Mouse (Mus musculus) limb, embryonic 12.5 days (tissue): ENCODE measurements around the gene Gata1. TPM values are rescaled to one million over a fixed set of nuclear protein-coding genes. Genes with fewer than 3 reads are reported as not detected.

Experiments
- ATAC-seq: fragments of 200-750 bp; cut with Nextera tagmentation; 2 replicates; pipeline ENCODE4 v1.8.0; 2017; ENCODE audit warnings: low read depth, moderate TSS enrichment; ENCODE audit not compliant: insufficient number of reproducible peaks, insufficient read depth, low FRiP score, low TSS enrichment
- H3K27ac ChIP-seq: fragments of 300-500 bp; sonication (generic); 2 replicates; pipeline ENCODE4 v1.5.1; 2016; ENCODE audit warnings: mild to moderate bottlenecking, moderate library complexity
- H3K27me3 ChIP-seq: fragments of 300-500 bp; sonication (generic); 2 replicates; pipeline ENCODE4 v1.6.1; 2016; ENCODE audit warnings: mild to moderate bottlenecking, moderate library complexity
- H3K36me3 ChIP-seq: fragments of 300-500 bp; sonication (generic); 2 replicates; pipeline ENCODE4 v1.6.1; 2016; ENCODE audit warnings: mild to moderate bottlenecking, moderate library complexity
- H3K4me1 ChIP-seq: fragments of 300-500 bp; sonication (generic); replicated peaks from 2 replicates; pipeline ENCODE4 v1.6.1; 2016
- H3K4me2 ChIP-seq: fragments of 300-500 bp; sonication (generic); 2 replicates; pipeline ENCODE4 v1.6.1; 2016; ENCODE audit warnings: mild to moderate bottlenecking, moderate library complexity
- H3K4me3 ChIP-seq: fragments of 300-500 bp; sonication (generic); replicated peaks from 2 replicates; pipeline ENCODE4 v1.5.1; 2016; ENCODE audit warnings: mild to moderate bottlenecking
- H3K9ac ChIP-seq: fragments of 300-500 bp; sonication (generic); replicated peaks from 2 replicates; pipeline ENCODE4 v1.6.1; 2016; ENCODE audit warnings: mild to moderate bottlenecking, moderate library complexity
- H3K9me3 ChIP-seq: fragments of 300-500 bp; sonication (generic); 2 replicates; pipeline ENCODE4 v1.6.1; 2016; ENCODE audit warnings: mild to moderate bottlenecking, moderate library complexity
- WGBS: fragments of 180-500 bp; shearing (Covaris S2); methylation state at CpG from one replicate; pipeline ENCODE4 v1.1.7; 2016; 5-methylcytosine and 5-hydroxymethylcytosine counted together
- polyA plus RNA-seq: library from polyadenylated mRNA; unstranded; fragments of >200 nt; fragmentation: Nextera tagmentation; extraction: Ambion mirVana; gene quantifications from 2 replicates; pipeline ENCODE4 v1.2.1, GENCODE M21; 2016

Gata1 gene
- polyA plus RNA-seq, 1 experiment from 2014 or later: 2.3 TPM

DNA sequence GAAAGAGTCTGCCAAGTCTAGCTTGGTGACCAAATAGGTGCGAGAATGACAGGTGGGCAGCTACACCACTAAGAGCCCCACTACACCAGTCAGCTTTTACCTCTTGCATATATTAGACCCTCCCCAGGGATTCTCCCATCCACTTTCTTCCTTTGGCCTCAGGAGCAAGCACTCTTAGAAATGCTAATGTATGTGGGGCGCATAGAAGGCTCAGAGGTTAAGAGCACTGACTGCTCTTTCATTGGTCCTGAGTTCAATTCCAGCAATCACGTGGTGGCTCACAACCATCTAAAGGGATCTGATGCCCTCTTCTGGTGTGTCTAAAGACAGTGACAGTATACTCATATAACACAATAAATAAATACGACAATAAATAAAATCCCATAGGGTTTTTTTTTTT lies 25.1 kb upstream of the Gata1 start:
- no peaks in the 10 kb centered on the region for H3K9me3 ChIP-seq
- 45% methylated on average over 4 of the region's 4 CpGs for WGBS
- ATAC-seq: no peak

DNA sequence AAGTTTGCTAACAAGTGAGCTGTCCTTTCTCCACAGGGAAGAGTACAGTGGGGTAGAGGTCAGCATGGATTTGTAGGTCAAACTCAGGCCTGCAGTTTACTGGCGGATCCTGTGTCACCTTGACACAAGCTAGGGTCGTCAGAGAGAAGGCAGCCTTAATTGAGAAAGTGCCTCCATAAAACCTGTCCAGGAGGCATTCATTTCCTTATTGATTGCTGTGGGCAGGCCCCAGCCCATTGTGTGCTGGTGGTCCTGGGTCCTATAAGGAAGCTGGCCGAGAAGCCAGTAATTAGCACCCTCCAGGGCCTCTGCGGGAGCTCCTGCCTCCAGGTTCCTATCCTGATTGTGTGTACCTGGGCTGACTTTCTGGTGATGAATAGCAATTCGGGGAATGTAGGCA lies 24.1 kb upstream of the Gata1 start:
- Histone ChIP-seq H3K4me3 (no peak overlapping the region), H3K36me3 (no peaks in the 10 kb centered on the region), H3K4me2 (no peak overlapping the region), H3K27ac (no peak overlapping the region), H3K9me3 (no peaks in the 10 kb centered on the region), H3K27me3 (no peaks in the 10 kb centered on the region), H3K4me1 (no peaks in the 10 kb centered on the region), H3K9ac (no peak overlapping the region)
- no peak for ATAC-seq
- 20% methylated on average over 5 of the region's 5 CpGs for WGBS

More for the DNA sequence above, 25.1 kb upstream of the Gata1 start:
- no peak overlapping the region for H3K4me2 ChIP-seq
- no peaks in the 10 kb centered on the region for H3K4me1 ChIP-seq
- no peak overlapping the region for H3K9ac ChIP-seq
- H3K36me3 ChIP-seq: no peaks in the 10 kb centered on the region
- H3K4me3 ChIP-seq: no peak overlapping the region
- H3K27ac ChIP-seq: no peak overlapping the region
- no peaks in the 10 kb centered on the region for H3K27me3 ChIP-seq

- no peaks in the 10 kb centered on the region for H3K4me1 ChIP-seq
- no peak overlapping the region for H3K4me3 ChIP-seq
- no peaks in the 10 kb centered on the region for H3K27me3 ChIP-seq
- 80% methylated on average over 3 of the region's 3 CpGs for WGBS
- no peak overlapping the region for H3K27ac ChIP-seq
- no peaks in the 10 kb centered on the region for H3K9me3 ChIP-seq
- no peak overlapping the region for H3K4me2 ChIP-seq
- H3K9ac ChIP-seq: no peak overlapping the region
- no peaks in the 10 kb centered on the region for H3K36me3 ChIP-seq
- ATAC-seq: no peak
Observed at GRCm38 (mm10) chrX:8000546-8001192, 22.8 kb upstream of the Gata1 start.

DNA sequence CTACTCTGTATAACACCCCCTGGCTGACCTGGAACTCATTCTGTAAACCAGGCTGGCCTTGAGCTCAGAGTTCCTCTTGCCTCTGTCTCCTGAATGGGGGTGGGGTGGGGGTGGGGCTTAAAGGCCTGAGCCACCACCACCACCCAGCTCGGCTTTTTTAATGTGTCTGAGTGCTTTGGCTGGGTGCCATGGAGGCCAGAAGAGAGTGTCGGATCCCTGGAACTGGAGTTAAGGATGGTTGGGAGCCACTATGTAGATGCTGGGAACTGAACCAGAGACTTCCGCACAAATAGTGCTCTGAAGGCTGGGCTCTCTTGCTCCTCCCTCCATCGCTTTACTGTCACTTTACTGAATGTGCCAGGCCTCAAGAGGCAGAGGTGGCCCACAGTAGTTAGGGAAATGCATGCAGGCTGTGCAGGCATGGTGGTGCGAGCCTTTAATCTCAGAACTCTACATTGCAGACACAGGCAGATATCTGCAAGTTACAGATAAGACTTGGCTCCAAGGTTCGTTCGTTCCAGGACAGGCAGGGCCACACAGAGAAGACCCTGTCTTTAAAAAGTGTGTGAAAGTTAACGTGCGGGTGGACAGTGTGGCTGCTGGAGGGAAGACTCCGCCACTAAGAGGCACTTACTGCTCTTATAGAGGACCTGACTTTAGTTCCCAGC lies 15.3 kb upstream of the Gata1 start:
- H3K4me1 ChIP-seq: no peaks in the 10 kb centered on the region
- H3K9ac ChIP-seq: no peak overlapping the region
- 68% methylated on average over 10 of the region's 10 CpGs for WGBS
- H3K27ac ChIP-seq: no peak overlapping the region
- no peak overlapping the region for H3K4me2 ChIP-seq
- 0 out of 2 replicates have a peak, but pooled peaks cover 3% of the 10 kb centered on the region for H3K9me3 ChIP-seq
- no peak overlapping the region for H3K4me3 ChIP-seq
- no peak for ATAC-seq
- H3K27me3 ChIP-seq: no peaks in the 10 kb centered on the region
- H3K36me3 ChIP-seq: no peaks in the 10 kb centered on the region

- no peak overlapping the region for H3K27ac ChIP-seq
- no peaks in the 10 kb centered on the region for H3K36me3 ChIP-seq
- no peak overlapping the region for H3K4me3 ChIP-seq
- no peak overlapping the region for H3K4me2 ChIP-seq
- 0 out of 2 replicates have a peak, but pooled peaks cover 3% of the 10 kb centered on the region for H3K9me3 ChIP-seq
- no peak for ATAC-seq
- 64% methylated on average over 8 of the region's 8 CpGs for WGBS
- H3K27me3 ChIP-seq: no peaks in the 10 kb centered on the region
- H3K9ac ChIP-seq: no peak overlapping the region
- no peaks in the 10 kb centered on the region for H3K4me1 ChIP-seq
Observed at GRCm38 (mm10) chrX:7992379-7993067, 14.7 kb upstream of the Gata1 start.

- Histone ChIP-seq H3K4me2 (no peak overlapping the region), H3K9me3 (no peaks in the 10 kb centered on the region), H3K4me3 (no peak overlapping the region), H3K27me3 (no peaks in the 10 kb centered on the region), H3K9ac (no peak overlapping the region), H3K27ac (no peak overlapping the region), H3K36me3 (no peaks in the 10 kb centered on the region), H3K4me1 (no peaks in the 10 kb centered on the region)
- no peak for ATAC-seq
- 90% methylated on average over 7 of the region's 7 CpGs for WGBS
Observed at GRCm38 (mm10) chrX:7981368-7981767, 3.5 kb upstream of the Gata1 start.

GRCm38 (mm10) chrX:7971292-7971691 lies 6.6 kb downstream of the Gata1 start:
- 75% methylated on average over 4 of the region's 4 CpGs for WGBS
- no peaks in the 10 kb centered on the region for H3K36me3 ChIP-seq
- H3K4me1 ChIP-seq: no peaks in the 10 kb centered on the region
- H3K27ac ChIP-seq: no peak overlapping the region
- H3K27me3 ChIP-seq: no peaks in the 10 kb centered on the region
- no peak overlapping the region for H3K4me3 ChIP-seq
- no peaks in the 10 kb centered on the region for H3K9me3 ChIP-seq
- no peak for ATAC-seq
- no peak overlapping the region for H3K4me2 ChIP-seq
- H3K9ac ChIP-seq: no peak overlapping the region

DNA sequence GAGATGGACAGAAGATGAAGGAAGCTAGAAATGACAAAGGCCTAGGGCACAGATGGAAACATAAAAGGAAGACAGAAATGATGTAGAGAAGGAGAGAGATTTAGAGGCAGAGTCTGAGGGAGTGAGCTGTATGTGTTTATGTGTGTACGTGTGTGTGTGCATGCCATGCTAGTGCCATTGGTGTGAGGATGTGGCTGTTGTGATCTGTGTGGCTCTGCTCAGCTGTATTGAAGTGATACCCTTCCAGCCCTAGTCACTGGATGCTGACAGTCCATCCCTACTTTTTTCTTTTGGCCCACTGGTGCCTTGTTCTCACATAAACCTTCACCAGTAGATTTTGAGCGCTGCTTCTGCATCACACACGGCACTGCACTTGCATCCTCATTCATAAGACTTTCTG lies 9.0 kb downstream of the Gata1 start:
- Histone ChIP-seq H3K4me2 (no peak overlapping the region), H3K4me3 (no peak overlapping the region), H3K27me3 (no peaks in the 10 kb centered on the region), H3K36me3 (no peaks in the 10 kb centered on the region), H3K9me3 (no peaks in the 10 kb centered on the region), H3K9ac (no peak overlapping the region), H3K4me1 (no peaks in the 10 kb centered on the region), H3K27ac (no peak overlapping the region)
- 86% methylated on average over 3 of the region's 3 CpGs for WGBS
- no peak for ATAC-seq

DNA sequence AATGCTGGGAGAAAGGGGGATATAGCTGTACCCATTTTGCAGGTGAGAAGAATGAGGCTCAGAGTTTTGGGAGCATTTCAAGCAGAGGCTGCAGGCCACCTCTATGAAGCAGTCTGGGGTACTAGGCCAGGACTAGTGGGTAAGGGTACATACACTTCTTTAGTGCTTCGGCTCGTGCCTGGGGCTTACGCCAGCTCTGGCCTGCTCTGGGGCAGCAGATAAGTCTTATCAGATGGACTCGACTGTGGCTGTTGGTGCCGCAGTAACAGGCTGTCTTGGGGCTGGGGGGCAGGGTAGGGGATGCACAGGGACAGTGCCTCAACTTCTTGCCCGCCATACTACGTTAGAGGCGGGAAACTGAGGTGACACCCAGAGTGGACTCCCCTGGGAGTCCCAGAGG lies 9.6 kb downstream of the Gata1 start:
- H3K9me3 ChIP-seq: no peaks in the 10 kb centered on the region
- H3K4me3 ChIP-seq: no peak overlapping the region
- WGBS: 78% methylated on average over 8 of the region's 8 CpGs
- H3K9ac ChIP-seq: no peak overlapping the region
- ATAC-seq: no peak
- H3K27ac ChIP-seq: no peak overlapping the region
- H3K36me3 ChIP-seq: no peaks in the 10 kb centered on the region
- H3K27me3 ChIP-seq: no peaks in the 10 kb centered on the region
- no peaks in the 10 kb centered on the region for H3K4me1 ChIP-seq
- H3K4me2 ChIP-seq: no peak overlapping the region

GRCm38 (mm10) chrX:7967596-7968201 lies 10.2 kb downstream of the Gata1 start:
- Histone ChIP-seq H3K9ac (no peak overlapping the region), H3K27me3 (no peaks in the 10 kb centered on the region), H3K4me2 (no peak overlapping the region), H3K4me1 (no peaks in the 10 kb centered on the region), H3K4me3 (no peak overlapping the region), H3K27ac (no peak overlapping the region), H3K36me3 (no peaks in the 10 kb centered on the region), H3K9me3 (no peaks in the 10 kb centered on the region)
- no peak for ATAC-seq
- WGBS: 74% methylated on average over 7 of the region's 9 CpGs

- 71% methylated on average over 4 of the region's 4 CpGs for WGBS
- ATAC-seq: no peak
- no peak overlapping the region for H3K4me3 ChIP-seq
Observed at GRCm38 (mm10) chrX:7966161-7966560, 11.7 kb downstream of the Gata1 start.

More at GRCm38 (mm10) chrX:7966161-7966560, 11.7 kb downstream of the Gata1 start:
- Histone ChIP-seq H3K9me3 (no peaks in the 10 kb centered on the region), H3K4me1 (no peaks in the 10 kb centered on the region), H3K27me3 (no peaks in the 10 kb centered on the region), H3K36me3 (no peaks in the 10 kb centered on the region), H3K9ac (no peak overlapping the region), H3K27ac (no peak overlapping the region), H3K4me2 (no peak overlapping the region)
